Mouse (Mus musculus): ENCODE measurements around the gene Nras. TPM values are rescaled to one million over a fixed set of nuclear protein-coding genes. Genes with fewer than 3 reads are reported as not detected.

The Nras gene
- polyA plus RNA-seq (2016; fragmentation: Nextera tagmentation; extraction: Ambion mirVana): 82.9 and 85.5 TPM in 2 replicates

DNA sequence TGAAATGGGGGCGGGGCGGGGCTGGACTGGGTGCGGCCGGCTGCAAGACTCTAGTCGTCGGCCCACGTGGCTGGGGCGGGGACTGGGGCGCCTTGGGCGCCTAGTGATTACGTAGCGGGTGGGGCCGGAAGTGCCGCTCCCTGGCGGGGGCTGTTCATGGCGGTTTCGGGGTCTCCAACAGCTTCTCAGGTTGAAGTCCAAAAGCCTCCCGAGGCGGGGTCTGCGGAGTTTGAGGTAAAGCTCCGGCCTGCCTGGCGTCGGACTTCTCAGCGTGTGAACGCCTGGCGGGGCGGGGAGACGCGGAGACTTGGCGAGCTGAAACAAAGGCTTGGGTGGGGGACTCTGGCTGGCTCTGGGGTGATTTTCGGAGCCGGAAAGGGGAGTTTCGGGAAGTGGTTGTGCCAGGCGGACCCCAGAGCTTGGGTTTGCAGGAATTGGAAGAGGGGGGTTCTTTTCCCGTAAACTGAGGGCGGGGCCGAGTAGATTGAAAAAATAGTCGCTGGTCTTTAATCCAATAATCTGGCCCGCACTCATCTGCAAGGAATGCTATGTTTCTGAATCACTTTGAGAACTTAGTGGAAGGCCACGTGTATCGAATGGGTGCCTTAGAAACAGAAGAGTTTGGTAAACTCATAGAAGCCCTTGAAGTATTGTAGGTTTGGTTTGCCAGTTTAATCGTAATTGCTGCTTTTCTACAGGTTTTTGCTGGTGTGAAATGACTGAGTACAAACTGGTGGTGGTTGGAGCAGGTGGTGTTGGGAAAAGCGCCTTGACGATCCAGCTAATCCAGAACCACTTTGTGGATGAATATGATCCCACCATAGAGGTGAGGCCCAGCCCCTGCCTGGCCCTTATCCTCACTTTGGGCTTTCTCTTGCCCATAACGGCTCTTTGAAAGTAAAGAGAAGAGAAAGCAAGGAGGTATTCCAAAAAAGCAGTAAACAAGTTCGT is at the start of gene Nras:
Gene Nras (plus strand): TSS at position 79 of the 951 bp plus-strand sequence.
- H3K36me3 ChIP-seq: peaks cover 70% of the 10 kb centered on the region
- H3K4me1 ChIP-seq (replicated peaks): no peaks in the 10 kb centered on the region
- peak; percentile 96 for ATAC-seq (ENCODE audit: insufficient number of reproducible peaks, insufficient read depth, low FRiP score, low TSS enrichment, low read depth)
- peak within 1 kb of the TSS; percentile 80 for H3K9ac ChIP-seq (replicated peaks)
- H3K4me2 ChIP-seq: peak within 1 kb of the TSS; percentile 80
- H3K9me3 ChIP-seq: no peaks in the 10 kb centered on the region
- peak within 1 kb of the TSS; percentile 99 for H3K27ac ChIP-seq
- H3K27me3 ChIP-seq: no peaks in the 10 kb centered on the region
- H3K4me3 ChIP-seq (replicated peaks): peak within 1 kb of the TSS; percentile 71
- 3% methylated on average over 46 of the region's 46 CpGs for WGBS

DNA sequence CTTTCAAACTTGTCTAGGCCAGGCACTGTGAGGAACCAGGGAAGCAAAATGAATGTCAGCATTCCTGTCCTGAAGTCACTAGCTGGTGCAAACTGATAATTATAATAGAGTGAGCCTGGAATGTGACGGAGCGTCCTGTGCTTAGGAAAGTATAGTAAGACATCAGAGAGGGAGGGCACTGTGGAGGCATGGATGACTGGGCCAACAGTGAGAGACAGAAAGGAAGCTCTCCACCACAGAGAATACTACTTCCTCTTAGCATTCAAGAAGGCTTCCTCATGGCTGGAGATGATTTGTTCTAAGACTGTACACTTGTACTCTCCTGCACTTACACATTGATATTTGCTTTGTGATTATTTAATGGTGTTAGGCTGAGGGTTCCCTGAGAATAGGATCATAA is 40.7 kb upstream of the Nras start:
- ATAC-seq (ENCODE audit: insufficient number of reproducible peaks, insufficient read depth, low FRiP score, low TSS enrichment, low read depth): no peak
- Histone ChIP-seq H3K9me3 (no peaks in the 10 kb centered on the region), H3K4me1 (replicated peaks) (peaks cover 11% of the 10 kb centered on the region), H3K27ac (no peak overlapping the region), H3K9ac (replicated peaks) (no peak overlapping the region), H3K4me3 (replicated peaks) (no peak overlapping the region), H3K36me3 (no peaks in the 10 kb centered on the region), H3K27me3 (no peaks in the 10 kb centered on the region), H3K4me2 (no peak overlapping the region)
- 65% methylated on average over 2 of the region's 2 CpGs for WGBS

DNA sequence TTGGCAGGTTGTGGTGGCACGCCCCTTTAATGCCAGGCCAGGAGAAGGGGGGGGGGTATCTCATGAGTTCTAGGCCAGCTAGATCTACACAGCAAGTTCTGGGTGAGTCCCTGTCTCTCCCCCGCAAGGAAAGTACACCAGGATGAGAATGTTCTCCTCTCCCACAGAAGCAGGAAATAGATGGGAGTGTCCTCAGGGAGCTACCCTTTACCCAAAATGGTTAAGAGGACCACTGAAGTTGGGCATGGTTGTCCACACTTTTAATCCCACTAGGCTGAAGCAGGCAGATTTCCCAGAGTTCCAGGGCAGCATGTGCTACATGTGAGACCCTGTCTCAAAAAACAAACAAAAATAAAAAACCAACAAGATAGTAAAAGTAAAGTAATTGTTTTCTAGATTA is 38.6 kb upstream of the Nras start:
- H3K4me3 ChIP-seq (replicated peaks): no peak overlapping the region
- H3K27me3 ChIP-seq: no peaks in the 10 kb centered on the region
- peak overlapping the region; percentile 97 for H3K27ac ChIP-seq
- 88% methylated on average over 2 of the region's 2 CpGs for WGBS
- H3K4me2 ChIP-seq: peak overlapping the region; percentile 76
- peaks cover 18% of the 10 kb centered on the region for H3K4me1 ChIP-seq (replicated peaks)
- H3K9me3 ChIP-seq: no peaks in the 10 kb centered on the region
- H3K9ac ChIP-seq (replicated peaks): no peak overlapping the region
- H3K36me3 ChIP-seq: no peaks in the 10 kb centered on the region
- ATAC-seq (ENCODE audit: insufficient number of reproducible peaks, insufficient read depth, low FRiP score, low TSS enrichment, low read depth): no peak

DNA sequence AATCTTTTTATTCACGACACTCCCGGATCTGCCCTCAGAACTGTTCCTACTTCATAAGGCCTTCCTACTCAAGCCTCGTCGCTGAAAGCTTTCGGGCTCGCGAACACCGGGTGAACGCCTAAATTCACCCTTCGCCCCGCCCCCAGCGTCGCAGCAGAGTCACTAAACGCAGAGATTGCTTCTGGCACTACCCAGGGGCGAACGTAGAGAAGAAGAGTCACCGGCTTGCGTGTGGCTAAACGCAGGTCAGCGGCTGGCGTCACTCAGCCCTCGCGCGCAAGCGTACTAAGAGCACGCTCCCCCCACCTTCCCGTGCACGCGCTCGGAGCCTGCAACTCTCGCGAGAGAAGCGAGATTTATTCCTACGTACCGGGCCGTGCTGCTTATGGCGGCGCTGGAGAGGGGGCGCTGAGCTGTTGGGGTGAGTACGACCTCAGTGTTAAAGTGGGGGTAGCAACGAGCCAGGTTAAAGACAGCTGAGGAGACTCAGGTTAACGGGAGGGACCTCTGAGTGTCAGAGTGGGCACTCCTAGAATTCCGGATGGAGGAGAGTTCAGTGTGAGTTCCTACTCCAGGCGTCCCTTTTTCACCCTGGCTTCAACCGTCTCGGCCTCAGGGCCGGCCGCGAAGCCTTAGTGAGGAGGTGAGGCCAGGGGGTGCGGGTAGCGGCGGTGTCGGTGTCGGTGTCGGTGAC is 37.7 kb upstream of the Nras start, which contains the start of gene Csde1:
Gene Csde1 (plus strand): TSS at position 178 of the 694 bp plus-strand sequence.
- H3K4me1 ChIP-seq (replicated peaks): peaks cover 18% of the 10 kb centered on the region
- ATAC-seq (ENCODE audit: insufficient number of reproducible peaks, insufficient read depth, low FRiP score, low TSS enrichment, low read depth): peak; percentile 92
- peak within 1 kb of the TSS; percentile 97 for H3K27ac ChIP-seq
- H3K27me3 ChIP-seq: no peaks in the 10 kb centered on the region
- H3K4me3 ChIP-seq (replicated peaks): peak within 1 kb of the TSS; percentile 85
- under 1% methylated on average over 55 of the region's 55 CpGs for WGBS
- peak within 1 kb of the TSS; percentile 94 for H3K9ac ChIP-seq (replicated peaks)
- H3K4me2 ChIP-seq: peak within 1 kb of the TSS; percentile 76
- no peaks in the 10 kb centered on the region for H3K9me3 ChIP-seq
- peaks cover 4% of the 10 kb centered on the region; the same call in 1 of the 2 replicates for H3K36me3 ChIP-seq

DNA sequence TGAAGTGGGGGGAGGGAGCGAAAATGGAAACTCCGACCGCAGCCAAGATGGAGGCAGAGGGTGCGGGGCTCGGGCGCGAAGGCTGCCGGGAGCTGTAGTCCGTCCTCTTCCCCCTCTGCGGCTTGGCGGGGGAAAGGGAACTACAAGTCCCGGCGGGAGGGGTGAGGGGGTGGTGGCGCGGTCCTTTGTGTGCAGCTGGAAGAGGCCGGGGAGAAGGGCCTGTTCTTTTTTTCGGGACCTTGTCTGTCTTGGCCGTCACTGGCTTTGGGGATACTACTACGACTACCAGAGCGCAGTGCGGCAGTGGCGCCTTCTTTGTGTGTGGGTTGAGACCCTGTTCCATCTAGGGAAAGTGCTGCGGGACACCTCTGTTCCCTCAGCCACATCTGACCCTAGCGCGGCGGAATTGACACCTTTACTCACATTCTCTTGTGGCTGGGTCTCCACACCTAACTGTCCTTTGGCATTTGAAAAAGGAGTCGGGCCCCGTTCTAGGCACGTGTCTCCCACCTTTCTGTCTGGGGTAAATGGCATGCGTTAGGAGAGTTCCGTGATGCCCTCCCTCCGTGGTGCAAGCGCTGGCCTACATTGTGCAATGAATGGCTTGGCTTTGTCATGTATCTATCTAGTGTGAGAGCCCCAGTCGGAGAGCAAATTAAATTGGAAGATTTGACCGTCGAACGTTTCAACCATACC is 37.0 kb upstream of the Nras start:
- peak overlapping the region; percentile 85 for H3K4me3 ChIP-seq (replicated peaks)
- no peaks in the 10 kb centered on the region for H3K27me3 ChIP-seq
- peaks cover 7% of the 10 kb centered on the region; the same call in 1 of the 2 replicates for H3K36me3 ChIP-seq
- peaks cover 18% of the 10 kb centered on the region for H3K4me1 ChIP-seq (replicated peaks)
- peak; percentile 94 for ATAC-seq (ENCODE audit: insufficient number of reproducible peaks, insufficient read depth, low FRiP score, low TSS enrichment, low read depth)
- peak overlapping the region; percentile 97 for H3K27ac ChIP-seq
- H3K4me2 ChIP-seq: peak overlapping the region; percentile 76
- H3K9ac ChIP-seq (replicated peaks): peak overlapping the region; percentile 94
- under 1% methylated on average over 36 of the region's 37 CpGs for WGBS
- no peaks in the 10 kb centered on the region for H3K9me3 ChIP-seq

DNA sequence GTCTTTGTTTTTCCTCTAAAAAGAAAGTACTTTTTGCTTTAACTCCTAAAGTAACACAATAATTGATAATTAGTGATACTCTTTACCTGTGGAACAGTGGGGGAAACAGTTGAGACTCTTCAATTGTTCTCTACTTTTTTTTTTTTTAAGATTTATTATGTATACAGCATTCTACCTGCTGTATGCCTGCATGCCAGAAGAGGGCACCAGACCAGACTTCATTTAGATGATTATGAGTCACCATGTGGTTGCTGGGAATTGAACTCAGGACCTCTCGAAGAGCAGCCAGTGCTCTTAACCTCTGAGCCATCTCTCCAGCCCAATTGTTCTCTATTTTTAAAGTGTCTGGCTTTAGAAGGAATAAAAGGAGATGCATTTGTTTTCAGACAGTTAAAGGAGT is 31.9 kb upstream of the Nras start:
- Histone ChIP-seq H3K27me3 (no peaks in the 10 kb centered on the region), H3K4me2 (no peak overlapping the region), H3K4me1 (replicated peaks) (peaks cover 14% of the 10 kb centered on the region), H3K9me3 (no peaks in the 10 kb centered on the region), H3K4me3 (replicated peaks) (no peak overlapping the region), H3K36me3 (peaks cover 50% of the 10 kb centered on the region), H3K9ac (replicated peaks) (no peak overlapping the region), H3K27ac (no peak overlapping the region)
- 91% methylated on average over 1 of the region's 1 CpGs for WGBS
- no peak for ATAC-seq (ENCODE audit: insufficient number of reproducible peaks, insufficient read depth, low FRiP score, low TSS enrichment, low read depth)

- no peak overlapping the region for H3K9ac ChIP-seq (replicated peaks)
- no peak overlapping the region for H3K27ac ChIP-seq
- H3K27me3 ChIP-seq: no peaks in the 10 kb centered on the region
- no peaks in the 10 kb centered on the region for H3K4me1 ChIP-seq (replicated peaks)
- 92% methylated on average over 6 of the region's 6 CpGs for WGBS
- H3K4me2 ChIP-seq: no peak overlapping the region
- no peak for ATAC-seq (ENCODE audit: insufficient number of reproducible peaks, insufficient read depth, low FRiP score, low TSS enrichment, low read depth)
- peaks cover 70% of the 10 kb centered on the region for H3K36me3 ChIP-seq
- H3K9me3 ChIP-seq: no peaks in the 10 kb centered on the region
- H3K4me3 ChIP-seq (replicated peaks): no peak overlapping the region
These were observed 17.8 kb upstream of the Nras start for GRCm38 (mm10) chr3:103040285-103040684.

- ATAC-seq (ENCODE audit: insufficient number of reproducible peaks, insufficient read depth, low FRiP score, low TSS enrichment, low read depth): no peak
- Histone ChIP-seq H3K9me3 (no peaks in the 10 kb centered on the region), H3K4me2 (no peak overlapping the region), H3K27ac (no peak overlapping the region), H3K4me1 (replicated peaks) (no peaks in the 10 kb centered on the region), H3K27me3 (no peaks in the 10 kb centered on the region), H3K4me3 (replicated peaks) (no peak overlapping the region), H3K36me3 (peaks cover 71% of the 10 kb centered on the region), H3K9ac (replicated peaks) (no peak overlapping the region)
- WGBS: 92% methylated on average over 1 of the region's 1 CpGs
These were observed 17.2 kb upstream of the Nras start for GRCm38 (mm10) chr3:103040861-103041379.

- 89% methylated on average over 5 of the region's 5 CpGs for WGBS
- no peak overlapping the region for H3K27ac ChIP-seq
These were observed 2.0 kb upstream of the Nras start for GRCm38 (mm10) chr3:103056016-103056595.

GRCm38 (mm10) chr3:103057752-103058151 is 333 bp upstream of the Nras start:
- no peaks in the 10 kb centered on the region for H3K4me1 ChIP-seq (replicated peaks)
- no peaks in the 10 kb centered on the region for H3K27me3 ChIP-seq
- peak overlapping the region; percentile 99; the same call in 1 of the 2 replicates for H3K27ac ChIP-seq
- peaks cover 70% of the 10 kb centered on the region for H3K36me3 ChIP-seq
- WGBS: 5% methylated on average over 10 of the region's 10 CpGs
- peak overlapping the region; percentile 71 for H3K4me3 ChIP-seq (replicated peaks)
- peak; percentile 60 for ATAC-seq (ENCODE audit: insufficient number of reproducible peaks, insufficient read depth, low FRiP score, low TSS enrichment, low read depth)
- H3K9me3 ChIP-seq: no peaks in the 10 kb centered on the region
- H3K4me2 ChIP-seq: peak overlapping the region; percentile 80
- 0 out of 2 replicates have a peak overlapping the region, but pooled peaks have one; percentile 80 for H3K9ac ChIP-seq (replicated peaks)

More at GRCm38 (mm10) chr3:103056016-103056595, 2.0 kb upstream of the Nras start:
- Histone ChIP-seq H3K36me3 (peaks cover 70% of the 10 kb centered on the region), H3K4me3 (replicated peaks) (no peak overlapping the region), H3K27me3 (no peaks in the 10 kb centered on the region), H3K4me1 (replicated peaks) (no peaks in the 10 kb centered on the region), H3K9me3 (no peaks in the 10 kb centered on the region), H3K4me2 (no peak overlapping the region), H3K9ac (replicated peaks) (no peak overlapping the region)
- ATAC-seq (ENCODE audit: insufficient number of reproducible peaks, insufficient read depth, low FRiP score, low TSS enrichment, low read depth): no peak
